Mouse (Mus musculus) liver (tissue): ENCODE results near the gene Pfkp.

ENCODE experiments used
- DNase-seq: peaks from one replicate; pipeline ENCODE4 v3.0.0-alpha.2; 2020; ENCODE audit warnings: mixed read lengths

Gene Pfkp

DNA sequence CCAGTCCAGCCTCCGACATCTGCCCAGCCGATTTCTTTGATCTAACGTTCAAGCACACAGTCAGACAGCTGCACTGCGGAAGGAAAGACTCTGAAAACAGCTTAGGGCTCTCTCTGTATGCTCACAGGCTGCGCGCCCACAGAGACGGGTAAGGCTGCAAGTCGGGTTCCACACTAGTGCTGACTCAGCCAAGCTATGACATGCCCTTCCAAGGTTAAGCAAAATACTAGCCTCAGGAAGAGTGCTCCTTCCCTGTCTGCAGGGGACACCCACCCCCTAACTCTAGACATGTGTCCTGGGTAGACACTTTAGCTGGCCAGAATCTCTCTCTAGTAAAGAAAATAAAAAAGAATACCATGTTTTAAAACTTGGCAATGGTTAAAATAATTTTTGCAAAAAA lies 48.0 kb downstream of the Pfkp start:
- no peak for DNase-seq

DNA sequence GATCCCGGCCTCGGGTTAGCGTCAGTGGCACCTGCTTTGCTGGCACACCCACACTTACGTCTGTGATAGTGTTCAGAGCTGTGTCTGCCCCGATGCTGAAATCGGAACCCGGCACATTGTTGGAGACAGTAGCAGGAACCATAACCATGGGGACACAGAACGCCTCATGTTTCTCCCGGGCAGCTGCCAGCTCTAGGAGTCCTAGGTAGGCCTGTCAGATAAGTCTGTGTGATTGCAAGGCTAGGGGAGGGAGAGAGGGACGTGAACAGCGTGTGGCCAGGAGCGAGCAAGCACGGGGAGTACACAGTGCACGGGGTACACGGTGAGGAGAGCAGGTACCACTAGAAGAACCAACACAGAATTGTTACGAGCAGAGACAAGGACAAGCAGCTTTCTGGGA lies 50.8 kb downstream of the Pfkp start:
- no peak for DNase-seq

DNA sequence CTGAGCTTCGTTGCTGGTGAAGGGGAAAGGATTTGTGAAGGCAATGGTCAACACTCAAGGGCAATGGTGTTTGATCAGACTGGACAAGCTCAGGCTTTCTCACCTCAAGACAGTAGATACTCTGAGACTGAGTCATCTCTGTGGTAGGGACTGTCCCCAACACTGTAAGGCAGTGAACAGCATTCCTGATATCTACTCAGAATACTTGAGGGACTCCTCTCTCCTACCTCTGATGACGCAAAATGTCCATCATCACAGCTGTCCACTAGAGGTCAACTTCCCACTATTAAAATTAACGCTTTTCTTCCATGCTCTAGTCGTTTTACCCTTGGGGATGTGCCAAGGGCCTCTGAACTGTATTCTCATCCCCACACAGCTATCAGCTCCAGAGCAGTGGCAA lies 53.2 kb downstream of the Pfkp start:
- no peak for DNase-seq

DNA sequence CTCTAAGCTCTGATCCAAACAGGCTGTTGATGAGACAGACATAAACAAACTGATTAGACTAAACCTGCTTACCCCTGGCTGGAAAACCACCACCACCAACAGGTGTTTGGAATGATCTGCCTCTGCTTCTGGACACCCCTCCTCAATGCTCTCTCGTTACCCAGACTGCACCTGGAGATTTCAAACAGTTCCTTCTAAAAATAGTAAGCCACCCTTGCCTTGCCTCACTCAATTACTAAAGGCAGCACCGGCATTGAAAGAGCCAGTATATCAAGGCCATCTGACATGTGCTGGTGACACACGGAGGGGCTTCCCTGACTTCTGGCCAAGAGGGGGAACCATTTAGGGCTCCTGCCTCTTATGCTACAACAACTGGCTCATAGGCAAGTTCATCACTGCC lies 57.7 kb downstream of the Pfkp start:
- no peak for DNase-seq

DNA sequence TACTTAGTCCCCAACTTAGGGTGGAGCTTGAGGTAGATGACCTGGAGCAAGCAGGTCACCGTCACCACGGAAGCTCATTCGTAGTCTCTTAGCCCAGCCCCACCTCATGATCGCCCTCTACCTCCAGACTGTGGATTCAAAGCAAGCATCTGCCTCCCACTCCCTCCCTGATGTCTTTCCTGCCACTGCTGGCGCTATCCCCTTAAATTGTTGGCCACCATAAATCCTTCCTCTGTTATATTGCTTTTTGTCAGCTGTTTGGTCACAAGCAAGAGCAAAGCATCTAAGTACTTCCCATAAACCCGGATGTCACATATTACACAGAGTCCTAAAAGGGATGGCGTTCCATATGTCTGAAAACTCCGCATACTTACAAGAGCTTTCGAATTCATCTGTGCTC lies 62.6 kb downstream of the Pfkp start:
- no peak for DNase-seq

DNA sequence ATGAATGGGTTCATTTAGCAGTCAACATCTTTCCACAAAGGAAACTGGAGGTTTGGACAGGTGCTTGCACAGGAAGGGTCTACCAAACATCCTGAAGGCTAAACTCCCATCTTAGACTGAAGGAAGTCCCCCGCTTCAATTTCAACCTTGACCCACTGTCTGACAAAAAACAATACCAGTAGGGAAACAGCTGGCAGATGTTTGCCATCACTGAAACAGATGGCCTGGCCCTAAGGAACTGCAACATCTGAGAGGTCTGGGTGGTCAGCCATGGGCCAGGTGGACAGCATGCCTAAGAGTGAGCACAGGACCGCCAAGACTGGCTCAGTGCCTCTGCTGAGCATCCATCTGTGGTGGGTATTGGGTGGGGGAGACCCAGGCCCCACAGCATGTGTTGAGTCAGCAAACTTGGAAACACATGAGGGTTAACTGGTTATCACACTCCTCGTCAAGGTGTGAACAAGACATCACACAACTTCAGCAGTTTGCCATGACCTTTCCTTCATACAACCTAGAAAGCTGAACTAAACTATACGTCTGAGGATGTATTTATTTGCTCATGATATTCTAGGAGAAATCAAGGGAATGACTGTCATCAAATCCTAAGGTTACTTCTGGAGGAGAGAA lies 65.0 kb downstream of the Pfkp start:
- DNase-seq: no peak

GRCm38 (mm10) chr13:6575920-6576509 lies 72.6 kb downstream of the Pfkp start:
- no peak for DNase-seq

DNA sequence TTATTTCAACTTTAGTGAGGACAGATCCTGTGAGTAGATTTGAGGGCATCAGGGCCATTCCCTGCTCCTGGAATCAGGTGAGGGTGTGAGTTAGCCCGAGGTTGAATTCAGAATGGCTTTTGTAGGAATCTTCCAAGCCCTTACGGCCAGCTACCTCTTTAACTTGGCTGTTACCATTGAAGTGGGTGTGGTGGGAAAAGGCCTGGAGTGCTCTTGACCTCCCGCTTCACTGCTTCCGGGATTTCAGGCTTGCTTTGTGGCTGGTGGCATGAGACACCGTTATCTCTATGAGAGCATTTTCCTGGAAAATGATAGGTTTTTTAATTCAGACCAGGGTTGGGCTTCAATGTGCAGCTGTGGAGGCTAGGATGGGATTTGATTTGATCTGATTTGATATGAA lies 83.0 kb downstream of the Pfkp start:
- DNase-seq: no peak

GRCm38 (mm10) chr13:6562409-6562808 lies 86.2 kb downstream of the Pfkp start:
- DNase-seq: no peak

- DNase-seq: no peak
Measured at GRCm38 (mm10) chr13:6557771-6558170, 90.8 kb downstream of the Pfkp start.

GRCm38 (mm10) chr13:6555656-6556055 lies 92.9 kb downstream of the Pfkp start:
- DNase-seq: no peak

DNA sequence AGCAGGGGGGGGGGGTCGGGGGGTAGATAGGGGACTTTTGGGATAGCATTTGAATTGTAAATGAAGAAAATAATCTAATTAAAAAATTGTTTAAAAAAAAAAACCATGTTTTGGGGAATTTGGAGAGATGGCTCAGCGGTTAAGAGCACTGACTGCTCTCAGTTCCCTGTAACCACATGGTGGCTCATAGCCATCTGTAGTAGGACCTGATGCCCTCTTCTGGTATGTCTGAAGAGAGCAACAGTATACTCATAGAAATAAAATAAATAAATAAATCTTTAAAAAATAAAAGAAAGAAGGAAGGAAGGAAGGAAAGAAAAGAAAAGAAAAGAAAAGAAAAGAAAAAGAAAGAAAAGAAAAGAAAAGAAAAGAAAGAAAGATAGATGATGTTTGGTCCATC lies 94.9 kb downstream of the Pfkp start:
- no peak for DNase-seq

DNA sequence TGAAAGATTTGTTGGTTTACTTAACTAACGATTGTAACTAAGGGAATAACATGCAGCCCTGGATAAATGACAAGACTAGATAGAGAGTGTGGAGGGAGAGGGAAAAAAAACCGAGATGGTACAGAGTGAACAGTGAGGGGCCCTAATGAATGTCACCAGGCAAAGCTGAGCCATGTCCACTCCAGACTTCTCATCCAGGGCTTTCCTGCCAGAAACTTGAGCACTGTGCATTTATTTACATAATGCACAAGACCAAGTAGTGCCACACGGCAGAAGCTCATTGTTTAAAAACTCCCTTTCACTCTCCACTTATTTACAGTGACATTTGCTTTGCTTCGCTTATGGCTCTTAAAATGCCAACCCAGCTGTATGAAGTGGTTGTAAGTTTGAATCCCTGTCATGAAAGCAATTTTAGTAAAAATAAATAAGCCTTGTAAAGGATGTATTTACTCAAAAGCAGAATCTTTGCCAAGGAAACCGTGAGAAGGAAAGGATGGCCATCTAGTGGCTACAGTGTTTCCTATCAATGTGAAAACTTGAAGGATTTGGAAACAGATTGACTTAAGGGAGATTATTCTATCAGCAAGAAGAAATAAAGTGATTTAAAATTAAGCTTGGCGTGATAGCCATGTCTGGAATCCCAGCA lies 113.2 kb downstream of the Pfkp start:
- DNase-seq: no peak

DNA sequence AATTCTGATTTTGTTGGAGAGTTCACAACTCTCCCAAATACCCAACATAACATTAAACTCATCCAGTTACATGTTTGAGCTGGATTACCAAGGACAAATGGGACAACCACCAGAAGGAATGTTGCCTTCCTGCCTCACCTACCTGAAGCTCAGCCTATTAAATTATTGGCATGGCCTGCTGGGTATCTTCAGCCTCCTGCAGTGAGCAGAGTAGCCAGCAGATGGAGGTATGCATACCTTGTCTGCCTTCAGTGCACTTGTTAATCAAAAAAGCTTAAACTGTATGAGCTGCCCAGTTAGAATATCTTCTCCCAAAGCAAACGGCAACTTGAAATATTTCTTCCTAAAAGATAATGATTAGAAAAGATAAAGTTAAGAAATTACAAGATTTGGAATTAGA lies 115.9 kb downstream of the Pfkp start:
- peak; percentile 15 for DNase-seq
